Mouse (Mus musculus) forebrain, embryonic 13.5 days (tissue): ENCODE measurements around the gene Klf3. TPM values are rescaled to one million over a fixed set of nuclear protein-coding genes. Genes with fewer than 3 reads are reported as not detected.
A peak's percentile ranks its signal among the peaks of the same experiment; 100 is the strongest.

Experiments used
- ATAC-seq: fragments of 200-750 bp; cut with Nextera tagmentation; 2 replicates; pipeline ENCODE4 v1.8.0; 2017
- H3K27ac ChIP-seq: fragments of 300-500 bp; sonication (generic); 2 replicates; pipeline ENCODE4 v1.5.1; 2015; ENCODE audit warnings: inconsistent platforms, mild to moderate bottlenecking, moderate library complexity
- H3K27me3 ChIP-seq: fragments of 300-500 bp; sonication (generic); 2 replicates; pipeline ENCODE4 v1.6.1; 2015; ENCODE audit warnings: mild to moderate bottlenecking, inconsistent platforms
- H3K36me3 ChIP-seq: fragments of 300-500 bp; sonication (generic); 2 replicates; pipeline ENCODE4 v1.6.1; 2015; ENCODE audit warnings: mild to moderate bottlenecking, inconsistent platforms; ENCODE audit not compliant: poor library complexity, severe bottlenecking
- H3K4me1 ChIP-seq: fragments of 300-500 bp; sonication (generic); 2 replicates; pipeline ENCODE4 v1.6.1; 2015; ENCODE audit warnings: inconsistent platforms
- H3K4me2 ChIP-seq: fragments of 300-500 bp; sonication (generic); 2 replicates; pipeline ENCODE4 v1.6.1; 2015; ENCODE audit warnings: inconsistent platforms, mild to moderate bottlenecking, moderate library complexity
- H3K4me3 ChIP-seq: fragments of 300-500 bp; sonication (generic); 2 replicates; pipeline ENCODE4 v1.5.1; 2015; ENCODE audit warnings: mild to moderate bottlenecking, inconsistent platforms
- H3K9ac ChIP-seq: fragments of 300-500 bp; sonication (generic); 2 replicates; pipeline ENCODE4 v1.6.1; 2015; ENCODE audit warnings: mild to moderate bottlenecking, inconsistent platforms
- H3K9me3 ChIP-seq: fragments of 300-500 bp; sonication (generic); replicated peaks from 2 replicates; pipeline ENCODE4 v1.6.1; 2016; ENCODE audit warnings: inconsistent platforms
- WGBS: fragments of 180-500 bp; shearing (Covaris S2); methylation state at CpG from one replicate; pipeline ENCODE4 v1.1.7; 2015; 5-methylcytosine and 5-hydroxymethylcytosine counted together
- polyA plus RNA-seq: library from polyadenylated mRNA; unstranded; fragments of >200 nt; fragmentation: Nextera tagmentation; extraction: Ambion mirVana; gene quantifications from 2 replicates; pipeline ENCODE4 v1.2.1, GENCODE M21; 2015

Gene Klf3
- polyA plus RNA-seq, 1 experiment from 2014 or later = 24.0 TPM

GRCm38 (mm10) chr5:64844622-64845021 lies 41.4 kb downstream of the Klf3 start:
- H3K4me3 ChIP-seq = no peak overlapping the region
- H3K9me3 ChIP-seq = peaks cover 5% of the 10 kb centered on the region; the same call in 1 of the 2 replicates
- no peaks in the 10 kb centered on the region for H3K4me1 ChIP-seq
- H3K27me3 ChIP-seq = no peaks in the 10 kb centered on the region
- H3K36me3 ChIP-seq = no peaks in the 10 kb centered on the region
- H3K9ac ChIP-seq = no peak overlapping the region
- no peak for ATAC-seq
- no peak overlapping the region for H3K27ac ChIP-seq
- no peak overlapping the region for H3K4me2 ChIP-seq
- WGBS = 90% methylated on average over 3 of the region's 3 CpGs

DNA sequence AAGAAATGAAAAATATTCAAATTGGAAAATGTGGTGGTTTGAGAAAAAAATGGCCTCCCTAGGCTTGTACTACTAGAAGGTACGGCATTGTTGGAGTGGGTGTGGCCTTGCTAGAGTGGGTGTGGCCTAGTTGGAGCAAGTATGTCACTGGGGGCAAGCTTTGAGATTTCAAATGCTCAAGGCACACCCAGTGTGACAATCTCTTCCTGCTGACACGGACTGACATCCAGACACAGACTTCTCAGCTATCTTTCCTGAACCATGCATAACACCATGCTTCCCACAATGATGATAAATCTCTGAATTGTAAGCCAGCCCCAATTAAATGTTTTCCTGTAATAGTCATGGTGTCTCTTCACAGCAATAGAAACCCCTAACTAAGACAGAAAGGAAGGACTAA lies 44.1 kb downstream of the Klf3 start:
- peaks cover 5% of the 10 kb centered on the region; the same call in 1 of the 2 replicates for H3K9me3 ChIP-seq
- H3K4me2 ChIP-seq = no peak overlapping the region
- no peak for ATAC-seq
- H3K36me3 ChIP-seq = no peaks in the 10 kb centered on the region
- H3K9ac ChIP-seq = no peak overlapping the region
- H3K27ac ChIP-seq = no peak overlapping the region
- H3K27me3 ChIP-seq = no peaks in the 10 kb centered on the region
- no peaks in the 10 kb centered on the region for H3K4me1 ChIP-seq
- WGBS = 80% methylated on average over 2 of the region's 2 CpGs
- no peak overlapping the region for H3K4me3 ChIP-seq

DNA sequence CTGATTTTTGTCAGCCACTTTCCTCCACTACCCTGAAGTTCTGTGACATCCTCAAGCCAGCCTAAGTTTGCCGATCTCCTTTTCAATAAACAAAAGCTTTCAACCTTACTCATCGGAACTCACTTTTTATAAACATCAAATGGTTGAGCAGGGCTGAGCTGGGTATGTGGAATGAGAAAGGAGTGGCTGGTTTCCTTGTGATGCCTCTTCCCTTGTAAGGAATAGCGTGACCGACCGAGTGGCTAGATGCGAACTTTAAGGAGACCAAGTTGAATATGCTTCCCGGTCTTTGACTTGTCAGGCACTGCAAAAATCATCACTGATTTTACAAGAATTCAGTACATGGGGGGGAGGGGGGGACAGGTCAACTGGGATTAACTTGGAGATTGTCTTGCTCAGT lies 46.7 kb downstream of the Klf3 start:
- H3K4me3 ChIP-seq = no peak overlapping the region
- H3K27ac ChIP-seq = no peak overlapping the region
- 90% methylated on average over 7 of the region's 7 CpGs for WGBS
- 0 out of 2 replicates have a peak, but pooled peaks cover 7% of the 10 kb centered on the region for H3K9me3 ChIP-seq
- H3K27me3 ChIP-seq = no peaks in the 10 kb centered on the region
- H3K4me1 ChIP-seq = peaks cover 10% of the 10 kb centered on the region
- ATAC-seq = no peak
- no peak overlapping the region for H3K9ac ChIP-seq
- H3K36me3 ChIP-seq = no peaks in the 10 kb centered on the region
- no peak overlapping the region for H3K4me2 ChIP-seq

DNA sequence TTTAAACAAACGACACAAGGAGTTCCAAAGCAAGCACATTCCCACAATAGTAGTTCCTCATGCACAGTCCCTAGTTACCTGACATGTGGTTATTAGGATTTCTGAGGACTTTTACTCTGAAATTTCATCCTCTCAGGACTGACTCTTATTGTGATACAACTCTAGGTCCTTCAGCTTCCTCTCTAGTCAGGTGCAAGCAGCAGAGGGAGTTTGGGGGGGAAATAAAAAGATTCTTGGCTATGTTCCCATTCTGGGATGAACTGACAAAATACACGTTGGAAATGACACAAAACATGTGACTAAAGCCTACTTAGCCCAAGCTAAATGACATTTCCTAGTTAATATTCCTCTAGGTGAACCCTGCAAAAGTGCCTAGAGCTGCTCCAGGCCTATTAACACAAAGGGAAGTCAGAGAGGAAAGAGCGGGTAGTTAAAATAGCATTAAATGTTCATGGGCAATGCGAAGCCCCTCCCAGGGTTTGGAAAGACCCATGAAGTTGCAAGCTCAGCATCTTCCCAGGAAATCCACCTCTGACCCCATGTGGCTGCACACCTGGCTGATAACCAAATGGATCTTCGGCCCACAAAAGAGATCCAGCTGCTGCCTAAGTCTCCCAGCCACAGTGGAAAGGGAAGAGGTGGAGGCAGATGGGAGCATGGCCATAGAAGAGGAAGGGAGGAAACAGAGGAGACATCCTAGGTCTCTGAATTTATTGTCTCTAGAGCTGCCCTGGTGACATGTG lies 49.6 kb downstream of the Klf3 start:
- Histone ChIP-seq H3K9ac (no peak overlapping the region), H3K27ac (peak overlapping the region; percentile 51), H3K27me3 (no peaks in the 10 kb centered on the region), H3K9me3 (peaks cover 11% of the 10 kb centered on the region; the same call in 1 of the 2 replicates), H3K4me2 (no peak overlapping the region), H3K36me3 (no peaks in the 10 kb centered on the region), H3K4me1 (peaks cover 10% of the 10 kb centered on the region), H3K4me3 (no peak overlapping the region)
- 51% methylated on average over 5 of the region's 5 CpGs for WGBS
- peak; percentile 78 for ATAC-seq

DNA sequence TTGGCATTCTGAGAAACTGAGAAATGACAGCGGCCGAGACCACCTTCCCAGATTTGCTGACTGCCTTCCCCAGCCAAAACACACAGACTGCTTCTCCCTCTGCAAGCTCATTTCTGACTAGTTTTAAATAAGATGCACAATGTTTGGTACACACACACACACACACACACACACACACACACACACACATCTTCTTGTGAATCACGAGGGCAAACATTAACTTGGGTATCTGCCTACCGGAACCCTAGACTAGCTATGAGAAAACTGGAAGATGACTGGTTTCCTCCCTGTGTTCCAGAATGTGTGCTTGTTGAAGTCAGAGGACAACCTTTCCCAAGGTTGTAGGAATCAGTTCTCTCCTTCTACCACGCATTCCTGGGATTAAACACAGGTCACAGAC lies 50.2 kb downstream of the Klf3 start:
- Histone ChIP-seq H3K9me3 (peaks cover 11% of the 10 kb centered on the region; the same call in 1 of the 2 replicates), H3K27me3 (no peaks in the 10 kb centered on the region), H3K27ac (peak overlapping the region; percentile 51), H3K4me3 (no peak overlapping the region), H3K4me1 (peaks cover 10% of the 10 kb centered on the region), H3K4me2 (no peak overlapping the region), H3K36me3 (no peaks in the 10 kb centered on the region), H3K9ac (no peak overlapping the region)
- WGBS = 95% methylated on average over 5 of the region's 5 CpGs
- ATAC-seq = no peak

DNA sequence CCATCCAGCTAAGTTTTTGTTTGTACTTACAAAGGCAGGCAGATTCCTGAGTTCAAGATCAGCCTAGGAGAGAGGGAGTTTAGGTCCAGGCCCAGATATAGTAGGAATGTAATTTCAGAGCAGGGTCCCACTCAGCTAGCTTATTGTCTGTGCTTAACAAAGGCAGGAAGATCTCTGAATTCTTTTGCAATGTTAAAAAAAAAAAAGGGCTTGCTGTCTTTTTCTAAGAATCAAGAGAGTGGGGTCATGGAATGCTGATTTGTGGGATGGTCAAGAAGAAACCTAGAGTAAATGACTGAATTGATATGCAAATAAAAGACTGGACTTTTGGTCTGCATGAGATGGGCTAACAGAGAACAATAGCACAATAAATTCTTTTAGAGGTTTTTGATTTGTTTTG lies 52.0 kb downstream of the Klf3 start:
- Histone ChIP-seq H3K27me3 (no peaks in the 10 kb centered on the region), H3K4me2 (no peak overlapping the region), H3K4me3 (no peak overlapping the region), H3K9ac (no peak overlapping the region), H3K36me3 (no peaks in the 10 kb centered on the region), H3K9me3 (peaks cover 11% of the 10 kb centered on the region; the same call in 1 of the 2 replicates), H3K27ac (no peak overlapping the region), H3K4me1 (peaks cover 10% of the 10 kb centered on the region)
- ATAC-seq = no peak

- no peak overlapping the region for H3K27ac ChIP-seq
- no peak overlapping the region for H3K4me3 ChIP-seq
- 69% methylated on average over 5 of the region's 5 CpGs for WGBS
- H3K9ac ChIP-seq = no peak overlapping the region
- no peak for ATAC-seq
- peaks cover 17% of the 10 kb centered on the region for H3K4me1 ChIP-seq
- H3K36me3 ChIP-seq = no peaks in the 10 kb centered on the region
- no peaks in the 10 kb centered on the region for H3K27me3 ChIP-seq
- no peak overlapping the region for H3K4me2 ChIP-seq
- H3K9me3 ChIP-seq = no peaks in the 10 kb centered on the region; the same call in 1 of the 2 replicates
These were observed 57.8 kb downstream of the Klf3 start for GRCm38 (mm10) chr5:64860900-64861470.

- H3K4me1 ChIP-seq = peaks cover 22% of the 10 kb centered on the region
- H3K36me3 ChIP-seq = no peaks in the 10 kb centered on the region
- H3K9me3 ChIP-seq = no peaks in the 10 kb centered on the region
- H3K9ac ChIP-seq = no peak overlapping the region
- H3K4me2 ChIP-seq = no peak overlapping the region
- peak; percentile 19; the same call in 1 of the 2 replicates for ATAC-seq
- no peak overlapping the region for H3K4me3 ChIP-seq
- peak overlapping the region; percentile 27; the same call in 1 of the 2 replicates for H3K27ac ChIP-seq
- H3K27me3 ChIP-seq = no peaks in the 10 kb centered on the region
- WGBS = 63% methylated on average over 17 of the region's 17 CpGs
These were observed 58.4 kb downstream of the Klf3 start for GRCm38 (mm10) chr5:64861471-64862199.

- Histone ChIP-seq H3K27me3 (no peaks in the 10 kb centered on the region), H3K9ac (no peak overlapping the region), H3K4me1 (peaks cover 22% of the 10 kb centered on the region), H3K27ac (peak overlapping the region; percentile 27; the same call in 1 of the 2 replicates), H3K9me3 (no peaks in the 10 kb centered on the region), H3K4me3 (no peak overlapping the region), H3K36me3 (no peaks in the 10 kb centered on the region), H3K4me2 (no peak overlapping the region)
- peak; percentile 81 for ATAC-seq
- WGBS = 66% methylated on average over 9 of the region's 9 CpGs
These were observed 59.1 kb downstream of the Klf3 start for GRCm38 (mm10) chr5:64862269-64862668.

DNA sequence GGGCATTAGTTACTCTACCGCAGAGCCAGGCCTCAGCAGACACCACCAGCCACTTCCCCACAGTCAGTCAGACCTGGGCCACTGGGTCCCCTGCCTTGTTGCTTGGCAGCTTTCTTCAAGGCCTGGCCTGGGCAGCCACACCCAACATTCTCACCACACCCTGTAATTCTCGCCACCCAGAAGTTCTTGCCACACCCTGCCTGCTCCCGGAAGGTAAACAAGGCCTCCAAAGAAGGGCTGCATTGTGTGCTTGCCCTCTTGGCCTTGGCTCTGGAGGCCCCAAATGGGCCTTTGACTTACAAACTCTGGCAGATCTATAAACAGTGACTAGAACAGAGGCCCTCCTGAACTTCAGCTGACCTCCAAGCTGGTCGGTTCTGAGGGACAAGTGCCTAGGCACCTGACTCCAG lies 61.5 kb downstream of the Klf3 start:
- 79% methylated on average over 4 of the region's 4 CpGs for WGBS
- H3K36me3 ChIP-seq = no peaks in the 10 kb centered on the region
- no peak overlapping the region for H3K4me3 ChIP-seq

GRCm38 (mm10) chr5:64865219-64865964 lies 62.2 kb downstream of the Klf3 start:
- no peak overlapping the region for H3K4me3 ChIP-seq
- no peak overlapping the region for H3K9ac ChIP-seq
- H3K4me2 ChIP-seq = no peak overlapping the region
- ATAC-seq = no peak
- no peak overlapping the region for H3K27ac ChIP-seq
- 0 out of 2 replicates have a peak, but pooled peaks cover 3% of the 10 kb centered on the region for H3K9me3 ChIP-seq
- H3K27me3 ChIP-seq = no peaks in the 10 kb centered on the region
- peaks cover 22% of the 10 kb centered on the region for H3K4me1 ChIP-seq
- no peaks in the 10 kb centered on the region for H3K36me3 ChIP-seq
- 81% methylated on average over 12 of the region's 12 CpGs for WGBS

More for the DNA sequence above, 61.5 kb downstream of the Klf3 start:
- 0 out of 2 replicates have a peak, but pooled peaks cover 3% of the 10 kb centered on the region for H3K9me3 ChIP-seq
- H3K4me2 ChIP-seq = no peak overlapping the region
- ATAC-seq = no peak
- no peak overlapping the region for H3K9ac ChIP-seq
- H3K27ac ChIP-seq = no peak overlapping the region
- no peaks in the 10 kb centered on the region for H3K27me3 ChIP-seq
- H3K4me1 ChIP-seq = peaks cover 22% of the 10 kb centered on the region
